Comparison of ENCODE assay signal across 8 mouse cellular contexts in the genomic region with DNA sequence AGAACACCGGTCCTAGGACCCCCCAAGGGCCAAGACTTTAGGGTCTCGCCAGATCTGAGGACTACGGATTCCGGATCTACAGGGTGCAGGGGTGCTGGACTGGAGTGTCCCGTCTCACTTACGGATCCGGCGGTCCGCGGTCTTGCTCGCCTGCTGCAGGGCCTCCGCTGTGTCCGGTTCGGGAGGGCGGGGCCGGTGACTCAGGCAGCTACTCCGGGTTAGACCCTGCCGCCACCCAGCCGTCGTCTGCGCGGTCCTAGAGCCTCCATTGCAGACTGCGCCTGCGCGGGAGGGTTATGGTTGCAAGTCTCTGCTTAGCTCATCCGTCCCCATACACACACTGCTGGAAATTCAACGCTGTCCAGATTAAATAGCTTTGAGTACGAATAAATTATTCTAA. TPM values are rescaled to one million over a fixed set of nuclear protein-coding genes. Genes with fewer than 3 reads are reported as not detected.
A peak's percentile ranks its signal among the peaks of the same experiment; 100 is the strongest.
DNase-seq lines count a peak whose midpoint lies in the region; ATAC-seq lines count a peak whose summit lies in the region.

No protein-coding gene starts in this region.

- H3K4me2 ChIP-seq in hindbrain, embryonic 16.5 days (ENCODE audit: low read length) = peak overlapping the region; percentile 66

- H3K4me1 ChIP-seq in hindbrain, embryonic 16.5 days (ENCODE audit: control insufficient read depth, insufficient read depth, low read depth, low read length) = peaks cover 22% of the 10 kb centered on the region

- WGBS in hindbrain, embryonic 16.5 days = under 1% methylated on average over 28 of the region's 28 CpGs
- 0% methylated on average over 28 of the region's 28 CpGs for WGBS in macrophage (ENCODE audit: missing documents)

- H3K9me3 ChIP-seq in hindbrain, embryonic 16.5 days (ENCODE audit: control insufficient read depth, low read length) = no peaks in the 10 kb centered on the region

- peak overlapping the region; percentile 89 for H3K27ac ChIP-seq in hindbrain, embryonic 16.5 days (ENCODE audit: low read depth, low read length)
- H3K27ac ChIP-seq in macrophage = peak overlapping the region; percentile 94

- peak; percentile 91 for ATAC-seq in hindbrain, embryonic 16.5 days

- peaks cover 44% of the 10 kb centered on the region for H3K79me2 ChIP-seq in macrophage (ENCODE audit: inconsistent target)

- peak overlapping the region; percentile 92 for H3K4me3 ChIP-seq in hindbrain, embryonic 16.5 days (ENCODE audit: low read length)
- peak overlapping the region; percentile 99 for H3K4me3 ChIP-seq in macrophage (ENCODE audit: inconsistent target)

- H3K27me3 ChIP-seq in hindbrain, embryonic 16.5 days (replicated peaks; ENCODE audit: control insufficient read depth, insufficient read depth, low read length) = no peaks in the 10 kb centered on the region

- DNase-seq in R1 (ENCODE audit: low read depth, low spot score) = peak; percentile 96
- DNase-seq in cerebellum, postnatal 25 days = peak; percentile 96 to 99
- peak; percentile 92 to 95 for DNase-seq in frontal cortex, postnatal 36 days (ENCODE audit: low spot score in 2 of 2)
- peak; percentile 97 for DNase-seq in left cerebral cortex, adult 18-20 months (ENCODE audit: low spot score in 2 of 2)
- peak; percentile 97 for DNase-seq in right cerebral cortex, adult 18-20 months
- DNase-seq in urinary bladder, postnatal 10 days (ENCODE audit: low spot score) = peak; percentile 82

- peak overlapping the region; percentile 89 for H3K9ac ChIP-seq in hindbrain, embryonic 16.5 days (ENCODE audit: low read depth, low read length)

- peaks cover 14% of the 10 kb centered on the region for H3K36me3 ChIP-seq in hindbrain, embryonic 16.5 days (ENCODE audit: control insufficient read depth, insufficient read depth, low read length)
- peaks cover 31% of the 10 kb centered on the region for H3K36me3 ChIP-seq in macrophage (ENCODE audit: inconsistent target)

RNA-seq across cellular contexts. Expression of gene Capns1, which starts 3.7 kb away (rescaled TPM):
- 86.0 and 94.7 TPM in 2 replicates for polyA plus RNA-seq in hindbrain, embryonic 16.5 days (2015; fragmentation: Nextera tagmentation; extraction: Ambion mirVana)
- 100 to 1,000 TPM; 174 to 176 TPM for total RNA-seq in left cerebral cortex, adult 18-20 months (2021)
- 100 to 1,000 TPM in 25 of 26 experiments, 10 to 100 TPM in 1; 99.7 to 322 (median 185) TPM for total RNA-seq in macrophage (2018; cell fraction: chromatin; rRNA removed)
- 100 to 1,000 TPM; 349 to 440 (median 399) TPM for total RNA-seq in macrophage (2018; cell fraction: cytosol; rRNA removed)
- 100 to 1,000 TPM in 25 of 26 experiments, 10 to 100 TPM in 1; 83.3 to 219 (median 154) TPM for total RNA-seq in macrophage (2018; cell fraction: nucleus; rRNA removed)
- 404 to 602 TPM (median 510 TPM) in 3 replicates for polyA plus RNA-seq in macrophage (2018)

RNA-seq across cellular contexts. Expression of gene Cox7a1, which starts 10.9 kb away (rescaled TPM):
- 5.6 and 6.8 TPM in 2 replicates for polyA plus RNA-seq in hindbrain, embryonic 16.5 days (2015; fragmentation: Nextera tagmentation; extraction: Ambion mirVana)
- total RNA-seq in left cerebral cortex, adult 18-20 months (2021) = 1 to 10 TPM; 4.7 to 5.8 TPM
- total RNA-seq in macrophage (2018; cell fraction: chromatin; rRNA removed) = not detected
- total RNA-seq in macrophage (2018; cell fraction: cytosol; rRNA removed) = 10 to 100 TPM in 13 of 26 experiments, 1 to 10 TPM in 13; 1.6 to 20.9 (median 9.1) TPM
- 1 to 10 TPM in 2 of 26 experiments, not detected in 24; 4.7 to 5.4 TPM for total RNA-seq in macrophage (2018; cell fraction: nucleus; rRNA removed)
- 6.1 to 9.1 TPM (median 8.4 TPM) in 3 replicates for polyA plus RNA-seq in macrophage (2018)

RNA-seq across cellular contexts. Expression of gene Zfp146, which starts 25.3 kb away (rescaled TPM):
- polyA plus RNA-seq in hindbrain, embryonic 16.5 days (2015; fragmentation: Nextera tagmentation; extraction: Ambion mirVana) = 8.0 and 9.2 TPM in 2 replicates
- 10 to 100 TPM; 48.4 to 48.7 TPM for total RNA-seq in left cerebral cortex, adult 18-20 months (2021)
- total RNA-seq in macrophage (2018; cell fraction: chromatin; rRNA removed) = 10 to 100 TPM; 19.9 to 73.4 (median 36.4) TPM
- total RNA-seq in macrophage (2018; cell fraction: cytosol; rRNA removed) = 10 to 100 TPM in 22 of 26 experiments, 1 to 10 TPM in 4; 6.8 to 23.3 (median 18.0) TPM
- total RNA-seq in macrophage (2018; cell fraction: nucleus; rRNA removed) = 10 to 100 TPM; 14.1 to 74.3 (median 26.2) TPM
- 17.2 to 34.1 TPM (median 30.3 TPM) in 3 replicates for polyA plus RNA-seq in macrophage (2018)

RNA-seq across cellular contexts. Expression of gene Polr2i, which starts 36.9 kb away (rescaled TPM):
- 168 and 175 TPM in 2 replicates for polyA plus RNA-seq in hindbrain, embryonic 16.5 days (2015; fragmentation: Nextera tagmentation; extraction: Ambion mirVana)
- total RNA-seq in left cerebral cortex, adult 18-20 months (2021) = 10 to 100 TPM; 58.0 to 60.0 TPM
- 10 to 100 TPM in 17 of 26 experiments, 1 to 10 TPM in 8, not detected in 1; 2.6 to 46.5 (median 17.4) TPM for total RNA-seq in macrophage (2018; cell fraction: chromatin; rRNA removed)
- total RNA-seq in macrophage (2018; cell fraction: cytosol; rRNA removed) = 10 to 100 TPM; 26.6 to 73.8 (median 46.9) TPM
- total RNA-seq in macrophage (2018; cell fraction: nucleus; rRNA removed) = 10 to 100 TPM in 20 of 26 experiments, 1 to 10 TPM in 6; 3.6 to 36.2 (median 18.9) TPM
- 34.2 to 47.5 TPM (median 41.3 TPM) in 3 replicates for polyA plus RNA-seq in macrophage (2018)

RNA-seq across cellular contexts. Expression of gene Tbcb, which starts 37.2 kb away (rescaled TPM):
- polyA plus RNA-seq in hindbrain, embryonic 16.5 days (2015; fragmentation: Nextera tagmentation; extraction: Ambion mirVana) = 465 and 500 TPM in 2 replicates
- total RNA-seq in left cerebral cortex, adult 18-20 months (2021) = 100 to 1,000 TPM; 127 to 141 TPM
- total RNA-seq in macrophage (2018; cell fraction: chromatin; rRNA removed) = 10 to 100 TPM in 16 of 26 experiments, 1 to 10 TPM in 10; 1.5 to 38.8 (median 16.7) TPM
- 100 to 1,000 TPM; 112 to 180 (median 145) TPM for total RNA-seq in macrophage (2018; cell fraction: cytosol; rRNA removed)
- 10 to 100 TPM; 21.5 to 67.9 (median 38.3) TPM for total RNA-seq in macrophage (2018; cell fraction: nucleus; rRNA removed)
- polyA plus RNA-seq in macrophage (2018) = 57.6 to 136 TPM (median 89.3 TPM) in 3 replicates

Comparison
In these comparisons a context has a peak if more than half of its experiments do, and no peak if none do; other contexts are left out.
1. Peak in every context shown above with its lines: DNase-seq, ATAC-seq, H3K4me3 ChIP-seq and H3K27ac ChIP-seq.